Mouse (Mus musculus): Measurements from ENCODE around the gene Pcbd2. TPM values are rescaled to one million over a fixed set of nuclear protein-coding genes. Genes with fewer than 3 reads are reported as not detected.
"Not testable (repeated sequence)": the region's sequence is repeated elsewhere in the genome, so short reads cannot be mapped to it uniquely, and the experiment has no call there.

Pcbd2 gene
- 10 to 100 TPM; 24.0 to 27.5 TPM for total RNA-seq (2021)

- DNase-seq (ENCODE audit: low spot score in 2 of 2) = peak; percentile 81 to 85
- intact Hi-C loops (cut with DNase I) = loop anchor here (2.0 kb wide), 1 partner anchor 34 kb away; the partner anchor contains the start of gene B230219D22Rik
These were observed at the start of gene Pcbd2 for GRCm38 (mm10) chr13:55727120-55727838. Pcbd2 (plus strand) TSS chr13:55727368.

- intact Hi-C loops (cut with DNase I) = no loop called here
- DNase-seq (ENCODE audit: low spot score in 2 of 2) = no peak
These were observed 45.0 kb upstream of the Pcbd2 start for GRCm38 (mm10) chr13:55682201-55682600.

- no peak for DNase-seq (ENCODE audit: low spot score in 2 of 2)
- intact Hi-C loops (cut with DNase I) = no loop called here
These were observed 43.6 kb upstream of the Pcbd2 start for GRCm38 (mm10) chr13:55683581-55683980.

GRCm38 (mm10) chr13:55686107-55686633 is 41.0 kb upstream of the Pcbd2 start:
- DNase-seq (ENCODE audit: low spot score in 2 of 2) = no peak
- intact Hi-C loops (cut with DNase I) = no loop called here

GRCm38 (mm10) chr13:55687927-55688602 is 39.1 kb upstream of the Pcbd2 start:
- no peak for DNase-seq (ENCODE audit: low spot score in 2 of 2)
- intact Hi-C loops (cut with DNase I) = no loop called here

GRCm38 (mm10) chr13:55692535-55693242 is 34.5 kb upstream of the Pcbd2 start, which contains the start of gene B230219D22Rik:
B230219D22Rik (plus strand) TSS chr13:55693124.
- intact Hi-C loops (cut with DNase I) = loop anchor here (1.0 to 2.0 kb wide), 2 partner anchors 22 to 34 kb away; partner anchors contain the start of genes Pcbd2 and Txndc15
- peak; percentile 89 to 91 for DNase-seq (ENCODE audit: low spot score in 2 of 2)

- intact Hi-C loops (cut with DNase I) = loop anchor here (1.0 to 2.0 kb wide), 2 partner anchors 21 to 34 kb away; partner anchors contain the start of genes Pcbd2 and Txndc15
- DNase-seq (ENCODE audit: low spot score in 2 of 2) = no peak
These were observed 33.9 kb upstream of the Pcbd2 start for GRCm38 (mm10) chr13:55693243-55693721.

- intact Hi-C loops (cut with DNase I) = no loop called here
- DNase-seq (ENCODE audit: low spot score in 2 of 2) = no peak
These were observed 33.1 kb upstream of the Pcbd2 start for GRCm38 (mm10) chr13:55694110-55694509.

GRCm38 (mm10) chr13:55695989-55696388 is 31.2 kb upstream of the Pcbd2 start:
- intact Hi-C loops (cut with DNase I); DNase-seq (ENCODE audit: low spot score in 2 of 2): not testable (repeated sequence)

- intact Hi-C loops (cut with DNase I) = no loop called here
These were observed 22.9 kb upstream of the Pcbd2 start for GRCm38 (mm10) chr13:55704301-55704700.

GRCm38 (mm10) chr13:55712846-55713245 is 14.3 kb upstream of the Pcbd2 start:
- intact Hi-C loops (cut with DNase I) = no loop called here
- no peak for DNase-seq (ENCODE audit: low spot score in 2 of 2)

More at GRCm38 (mm10) chr13:55704301-55704700, 22.9 kb upstream of the Pcbd2 start:
- DNase-seq (ENCODE audit: low spot score in 2 of 2) = no peak

GRCm38 (mm10) chr13:55714501-55715166 is 12.5 kb upstream of the Pcbd2 start, which contains the start of gene Txndc15:
Txndc15 (plus strand) TSS chr13:55714650.
- peak; percentile 88 to 89 for DNase-seq (ENCODE audit: low spot score in 2 of 2)
- intact Hi-C loops (cut with DNase I) = loop anchor here (1.0 kb wide), 1 partner anchor 21 kb away; the partner anchor contains the start of gene B230219D22Rik

GRCm38 (mm10) chr13:55715167-55715512 is 12.0 kb upstream of the Pcbd2 start:
- intact Hi-C loops (cut with DNase I) = no loop called here
- DNase-seq (ENCODE audit: low spot score in 2 of 2) = no peak

- no peak for DNase-seq (ENCODE audit: low spot score in 2 of 2)
- intact Hi-C loops (cut with DNase I) = no loop called here
These were observed 11.2 kb upstream of the Pcbd2 start for GRCm38 (mm10) chr13:55715908-55716510.

GRCm38 (mm10) chr13:55721516-55721915 is 5.7 kb upstream of the Pcbd2 start:
- intact Hi-C loops (cut with DNase I) = no loop called here
- DNase-seq (ENCODE audit: low spot score in 2 of 2) = no peak

GRCm38 (mm10) chr13:55721995-55722394 is 5.2 kb upstream of the Pcbd2 start:
- peak in 1 of 2 experiments; percentile 46 for DNase-seq (ENCODE audit: low spot score in 2 of 2)
- intact Hi-C loops (cut with DNase I) = no loop called here

GRCm38 (mm10) chr13:55726598-55727119 is 509 bp upstream of the Pcbd2 start:
- intact Hi-C loops (cut with DNase I) = loop anchor here (2.0 kb wide), 1 partner anchor 34 kb away; the partner anchor contains the start of gene B230219D22Rik
- peak in 1 of 2 experiments; percentile 19 for DNase-seq (ENCODE audit: low spot score in 2 of 2)

GRCm38 (mm10) chr13:55727839-55728238 is 671 bp downstream of the Pcbd2 start:
- peak; percentile 62 to 79 for DNase-seq (ENCODE audit: low spot score in 2 of 2)

More at GRCm38 (mm10) chr13:55727839-55728238, 671 bp downstream of the Pcbd2 start:
- intact Hi-C loops (cut with DNase I) = loop anchor here (1.0 to 2.0 kb wide), 2 partner anchors 35 to 128 kb away; partner anchors contain the start of gene B230219D22Rik

All from left cerebral cortex, postnatal 25 days (tissue).